Mouse (Mus musculus): ENCODE measurements around the gene Gm33815.
"Not testable (repeated sequence)": the region's sequence is repeated elsewhere in the genome, so short reads cannot be mapped to it uniquely, and the experiment has no call there.

Gm33815 gene

DNA sequence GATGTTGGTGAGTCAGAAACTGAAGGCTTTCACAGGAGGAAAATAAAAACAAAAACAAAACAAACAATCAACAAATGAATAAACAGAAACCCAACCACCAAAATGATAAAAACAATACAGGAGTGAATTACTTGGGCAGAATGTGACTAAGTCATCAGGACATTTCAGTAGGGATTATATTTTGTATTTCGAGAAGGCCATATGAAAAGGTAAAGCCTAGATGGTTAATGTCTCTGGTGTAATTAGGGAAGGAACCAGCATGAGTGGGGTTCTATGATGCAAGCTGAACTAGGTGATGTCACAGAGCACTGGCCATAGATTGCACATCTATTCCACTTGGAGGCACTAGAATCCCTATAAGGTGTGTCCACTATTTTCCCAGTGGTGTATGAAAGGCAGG lies at the start of gene Gm33815:
TSS of gene Gm33815 (plus strand) at position 301 of the 400 bp plus-strand sequence.
- DNase-seq (ENCODE audit: low read depth, low spot score), result not testable (repeated sequence)
